Mouse (Mus musculus) lung, adult 2 months (tissue): ENCODE results near the gene E2f2.

Experiments
- CTCF ChIP-seq: fragments of 200-500 bp; IDR thresholded peaks from 2 replicates; pipeline ENCODE4 v1.5.1; 2011; ENCODE audit warnings: mild to moderate bottlenecking, low read length, control low read depth; ENCODE audit not compliant: insufficient read depth
- POLR2A ChIP-seq: fragments of 200-500 bp; IDR thresholded peaks from 2 replicates; pipeline ENCODE4 v1.6.1; 2011; ENCODE audit warnings: low read depth, mild to moderate bottlenecking, control low read depth, low read length, borderline replicate concordance; ENCODE audit errors: extremely low read depth

GRCm38 (mm10) chr4:136145362-136145885 lies 26.8 kb upstream of the E2f2 start:
- TF ChIP-seq POLR2A (peak; percentile 40; the same call in 1 of the 2 replicates), CTCF (no peak)
